Mouse (Mus musculus) bone marrow, adult 2 months (tissue): ENCODE measurements around the gene Pigx. TPM values are rescaled to one million over a fixed set of nuclear protein-coding genes. Genes with fewer than 3 reads are reported as not detected.
A peak's percentile ranks its signal among the peaks of the same experiment; 100 is the strongest.

Source experiments
- H3K27ac ChIP-seq: fragments of 200-500 bp; 2 replicates; pipeline ENCODE4 v1.5.1; 2012; ENCODE audit warnings: low read depth, mild to moderate bottlenecking, control low read depth, inconsistent platforms, low read length; ENCODE audit not compliant: control insufficient read depth, poor library complexity, insufficient read depth
- H3K4me1 ChIP-seq: fragments of 200-500 bp; 2 replicates; pipeline ENCODE4 v1.6.1; 2011; ENCODE audit warnings: low read length; ENCODE audit not compliant: control insufficient read depth, insufficient read depth
- H3K4me3 ChIP-seq: fragments of 200-500 bp; replicated peaks from 2 replicates; pipeline ENCODE3; 2011; ENCODE audit warnings: mild to moderate bottlenecking, low read depth, low read length, control low read depth; ENCODE audit not compliant: control insufficient read depth
- CTCF ChIP-seq: fragments of 200-500 bp; IDR thresholded peaks from 2 replicates; pipeline ENCODE4 v1.5.1; 2011; ENCODE audit warnings: low read length, control low read depth; ENCODE audit not compliant: control insufficient read depth, insufficient read depth
- POLR2A ChIP-seq: fragments of 200-500 bp; IDR thresholded peaks from 2 replicates; pipeline ENCODE4 v1.6.1; 2011; ENCODE audit warnings: low read depth, mild to moderate bottlenecking, control low read depth, low read length, borderline replicate concordance; ENCODE audit not compliant: control insufficient read depth
- WGBS: fragments of 180-500 bp; shearing (Covaris S2); methylation state at CpG from one replicate; pipeline ENCODE4 v1.1.7; 2018; 5-methylcytosine and 5-hydroxymethylcytosine counted together
- polyA plus RNA-seq: library from polyadenylated mRNA; stranded (reverse); fragments of >200 nt; gene quantifications from 2 replicates; pipeline ENCODE4 v1.2.4, GENCODE M21; 2011; ENCODE audit warnings: low replicate concordance; ENCODE audit not compliant: missing spikeins, insufficient read depth, insufficient read length

Pigx gene
- polyA plus RNA-seq, 1 experiment = 35.7 TPM

GRCm38 (mm10) chr16:32114968-32115695, 15.6 kb upstream of the Pigx start:
- 17% methylated on average over 15 of the region's 15 CpGs for WGBS
- H3K4me3 ChIP-seq = no peak overlapping the region
- TF ChIP-seq POLR2A (no peak), CTCF (peak; percentile 94)
- H3K27ac ChIP-seq = no peak overlapping the region; the same call in 1 of the 2 replicates
- peaks cover 13% of the 10 kb centered on the region; the same call in 1 of the 2 replicates for H3K4me1 ChIP-seq

GRCm38 (mm10) chr16:32114406-32114805, 14.9 kb upstream of the Pigx start:
- H3K27ac ChIP-seq = peak overlapping the region; percentile 64
- H3K4me3 ChIP-seq = no peak overlapping the region
- TF ChIP-seq POLR2A = no peak
- TF ChIP-seq CTCF = no peak
- H3K4me1 ChIP-seq = peaks cover 13% of the 10 kb centered on the region; the same call in 1 of the 2 replicates
- 79% methylated on average over 10 of the region's 10 CpGs for WGBS

- TF ChIP-seq POLR2A (peak; percentile 9; the same call in 1 of the 2 replicates), CTCF (no peak)
- under 1% methylated on average over 23 of the region's 23 CpGs for WGBS
- Histone ChIP-seq H3K4me3 (peak overlapping the region; percentile 29), H3K27ac (peak overlapping the region; percentile 82), H3K4me1 (peaks cover 13% of the 10 kb centered on the region; the same call in 1 of the 2 replicates)
Observed at GRCm38 (mm10) chr16:32113541-32114218, 14.1 kb upstream of the Pigx start.

- 64% methylated on average over 15 of the region's 15 CpGs for WGBS
- TF ChIP-seq POLR2A (no peak), CTCF (no peak)
- Histone ChIP-seq H3K27ac (0 out of 2 replicates have a peak overlapping the region, but pooled peaks have one; percentile 36), H3K4me1 (peaks cover 12% of the 10 kb centered on the region; the same call in 1 of the 2 replicates), H3K4me3 (no peak overlapping the region)
Observed at GRCm38 (mm10) chr16:32110951-32111699, 11.6 kb upstream of the Pigx start.

- Histone ChIP-seq H3K27ac (peak overlapping the region; percentile 83), H3K4me1 (peaks cover 7% of the 10 kb centered on the region; the same call in 1 of the 2 replicates), H3K4me3 (peak overlapping the region; percentile 61)
- TF ChIP-seq POLR2A = no peak
- WGBS = 3% methylated on average over 2 of the region's 2 CpGs
Observed at GRCm38 (mm10) chr16:32108578-32108977, 9.0 kb upstream of the Pigx start.

- peak; percentile 81 for TF ChIP-seq CTCF
- no peak for TF ChIP-seq POLR2A
- Histone ChIP-seq H3K4me3 (peak overlapping the region; percentile 61), H3K27ac (peak overlapping the region; percentile 84), H3K4me1 (peaks cover 7% of the 10 kb centered on the region; the same call in 1 of the 2 replicates)
- 6% methylated on average over 7 of the region's 7 CpGs for WGBS
Observed at GRCm38 (mm10) chr16:32108170-32108569, 8.6 kb upstream of the Pigx start.

- peak overlapping the region; percentile 12 for H3K4me3 ChIP-seq
- H3K4me1 ChIP-seq = peaks cover 5% of the 10 kb centered on the region; the same call in 1 of the 2 replicates
- H3K27ac ChIP-seq = peak overlapping the region; percentile 84
- TF ChIP-seq CTCF (no peak), POLR2A (no peak)
- 7% methylated on average over 12 of the region's 12 CpGs for WGBS
Observed at GRCm38 (mm10) chr16:32107342-32108045, 8.0 kb upstream of the Pigx start.
